Mouse (Mus musculus): Measurements from ENCODE around the gene Psmb3.

DNA sequence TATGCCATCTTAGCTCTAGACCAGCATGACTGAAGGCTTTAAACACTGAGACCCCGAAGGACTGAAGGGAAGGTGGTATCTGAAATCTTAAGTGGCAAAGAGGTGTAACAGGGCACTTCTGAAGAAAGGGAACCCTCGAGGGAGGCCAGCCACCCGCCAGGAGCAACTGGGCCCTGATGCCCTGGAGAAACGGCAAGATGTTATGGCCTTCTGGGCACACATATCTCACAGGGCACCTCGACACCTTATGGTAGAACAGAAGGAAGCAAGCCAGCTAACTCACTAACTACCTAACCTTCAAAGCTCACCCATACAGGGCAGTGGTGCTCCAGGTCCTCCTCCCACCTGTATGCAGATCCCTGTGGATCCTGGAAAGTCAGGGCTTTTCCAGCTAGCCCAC is 39.0 kb downstream of the Psmb3 start:
- TF ChIP-seq EP300 (IDR thresholded peaks at IDR 0.05; ENCODE audit: low read depth in 1 of 2, low read length in 2 of 2) (no peak), E2F4 (IDR thresholded peaks at IDR 0.05; ENCODE audit: borderline replicate concordance, low read depth, low read length) (no peak), ZC3H11A (IDR thresholded peaks at IDR 0.05; ENCODE audit: low read depth, low read length) (no peak), HCFC1 (IDR thresholded peaks at IDR 0.05; ENCODE audit: low read depth, low read length) (no peak), POLR2A (IDR thresholded peaks at IDR 0.05; ENCODE audit: control insufficient read depth in 1 of 2, insufficient read depth in 1 of 2, low read depth in 1 of 2, low read length in 2 of 2, poor library complexity in 1 of 2) (no peak), ZNF384 (IDR thresholded peaks at IDR 0.05; ENCODE audit: low read depth, low read length) (no peak), CTCF (IDR thresholded peaks at IDR 0.05 in 2 of 3, conservative IDR thresholded peaks at IDR 0.05 in 1 of 3; ENCODE audit: control insufficient read depth in 1 of 3, insufficient read depth in 1 of 3, low read depth in 2 of 3, low read length in 3 of 3, poor library complexity in 1 of 3, severe bottlenecking in 1 of 3) (no peak)

Data from MEL (cell line).